Mouse (Mus musculus): Measurements from ENCODE around the gene Adgrg5. TPM values are rescaled to one million over a fixed set of nuclear protein-coding genes. Genes with fewer than 3 reads are reported as not detected.

Adgrg5 gene
- polyA plus RNA-seq, 1 experiment = 1.8 TPM

DNA sequence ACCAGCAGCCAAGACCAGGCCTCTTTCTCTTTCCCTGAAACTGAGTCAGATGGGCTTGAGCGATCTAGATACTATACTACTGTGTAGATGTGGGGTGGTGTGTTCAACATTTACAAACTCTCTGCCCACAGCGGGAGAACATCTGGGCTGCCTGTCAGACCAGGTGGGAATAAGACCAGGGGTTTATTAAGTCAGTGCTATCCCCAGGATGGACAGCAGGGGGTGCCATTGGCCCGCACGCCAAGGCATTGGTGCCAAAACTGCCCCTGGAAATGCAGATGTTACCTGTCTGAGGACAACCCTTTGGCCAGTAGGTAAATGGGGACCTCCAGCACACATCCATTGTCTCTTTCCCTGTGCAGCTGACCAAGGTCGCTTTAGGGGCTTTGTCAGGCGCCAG lies 19.1 kb downstream of the Adgrg5 start:
- H3K27me3 ChIP-seq (replicated peaks) = peaks cover 49% of the 10 kb centered on the region
- peaks cover 39% of the 10 kb centered on the region for H3K4me1 ChIP-seq
- no peak overlapping the region for H3K4me3 ChIP-seq (replicated peaks)
- TF ChIP-seq FLI1 (IDR thresholded peaks at IDR 0.05; ENCODE audit: low read length) (no peak), GATA1 (IDR thresholded peaks at IDR 0.05; ENCODE audit: borderline replicate concordance, low read length) (no peak)
- H3K36me3 ChIP-seq (replicated peaks; ENCODE audit: low read length) = no peaks in the 10 kb centered on the region
- no peaks in the 10 kb centered on the region for H3K9me3 ChIP-seq

DNA sequence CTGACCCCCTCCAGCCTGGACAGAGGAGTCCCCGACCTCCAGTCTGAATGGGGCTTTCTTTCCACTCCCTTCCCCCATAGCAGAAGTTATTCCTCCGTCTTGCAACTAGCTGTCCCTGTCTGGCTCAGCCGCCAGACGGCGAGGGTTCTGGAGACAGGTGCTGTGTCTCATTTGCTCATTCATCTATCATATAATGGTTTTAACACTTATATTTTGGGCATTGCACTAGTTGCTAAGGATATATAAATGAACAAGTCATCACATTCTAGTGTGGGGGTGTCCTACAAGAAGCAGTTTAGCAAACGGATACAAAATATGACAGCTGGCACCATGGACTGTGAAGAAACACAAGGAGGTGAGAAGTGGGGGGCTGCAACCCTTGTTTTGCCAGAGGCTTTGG lies 21.7 kb downstream of the Adgrg5 start:
- H3K4me3 ChIP-seq (replicated peaks) = no peak overlapping the region
- peaks cover 33% of the 10 kb centered on the region for H3K27me3 ChIP-seq (replicated peaks)
- H3K9me3 ChIP-seq = no peaks in the 10 kb centered on the region
- TF ChIP-seq FLI1 (IDR thresholded peaks at IDR 0.05; ENCODE audit: low read length) = no peak
- no peak for TF ChIP-seq GATA1 (IDR thresholded peaks at IDR 0.05; ENCODE audit: borderline replicate concordance, low read length)
- H3K36me3 ChIP-seq (replicated peaks; ENCODE audit: low read length) = no peaks in the 10 kb centered on the region
- peaks cover 56% of the 10 kb centered on the region for H3K4me1 ChIP-seq

DNA sequence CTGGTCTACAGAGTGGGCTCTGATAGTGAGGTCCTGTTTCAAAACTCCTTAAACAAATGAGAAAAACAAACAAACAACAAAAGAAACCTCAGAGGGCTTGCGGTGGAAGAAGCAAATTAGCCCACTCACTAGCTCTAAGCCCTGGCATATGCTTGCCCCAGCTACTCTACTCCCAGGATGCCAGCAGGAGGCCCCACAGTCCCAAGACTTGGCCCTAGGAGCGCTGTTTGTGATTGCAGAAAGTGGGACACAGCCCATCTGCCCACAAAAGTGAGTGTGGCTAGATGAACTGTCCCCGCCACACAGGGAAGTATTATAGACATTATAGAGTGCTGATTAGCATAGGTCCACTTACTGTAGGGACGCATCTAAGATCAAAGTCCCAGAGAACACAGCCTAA lies 24.9 kb downstream of the Adgrg5 start:
- TF ChIP-seq GATA1 (IDR thresholded peaks at IDR 0.05; ENCODE audit: borderline replicate concordance, low read length) (no peak), FLI1 (IDR thresholded peaks at IDR 0.05; ENCODE audit: low read length) (no peak)
- peaks cover 69% of the 10 kb centered on the region for H3K4me1 ChIP-seq

DNA sequence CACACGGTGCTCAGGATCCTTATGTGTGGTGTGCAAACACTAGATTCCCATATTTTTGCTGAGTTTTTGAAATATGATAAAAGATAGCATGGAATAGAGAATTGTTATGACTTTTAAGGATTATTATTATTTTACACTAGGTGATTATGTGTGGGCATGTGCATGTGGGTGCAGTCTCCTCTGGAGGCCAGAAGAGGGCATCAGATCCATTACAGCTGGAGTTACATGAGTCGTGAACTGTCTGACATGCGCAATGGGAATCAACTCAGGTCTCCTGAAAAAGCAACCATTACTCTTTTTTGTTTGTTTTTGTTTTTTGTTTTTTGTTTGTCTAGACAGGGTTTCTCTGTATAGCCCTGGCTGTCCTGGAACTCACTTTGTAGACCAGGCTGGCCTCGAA lies 25.5 kb downstream of the Adgrg5 start:
- H3K4me1 ChIP-seq = peaks cover 69% of the 10 kb centered on the region
- H3K9me3 ChIP-seq = no peaks in the 10 kb centered on the region
- H3K4me3 ChIP-seq (replicated peaks) = no peak overlapping the region
- H3K36me3 ChIP-seq (replicated peaks; ENCODE audit: low read length) = no peaks in the 10 kb centered on the region
- H3K27me3 ChIP-seq (replicated peaks) = peaks cover 12% of the 10 kb centered on the region
- TF ChIP-seq FLI1 (IDR thresholded peaks at IDR 0.05; ENCODE audit: low read length) = no peak
- no peak for TF ChIP-seq GATA1 (IDR thresholded peaks at IDR 0.05; ENCODE audit: borderline replicate concordance, low read length)

More for the DNA sequence above, 24.9 kb downstream of the Adgrg5 start:
- H3K27me3 ChIP-seq (replicated peaks) = peaks cover 14% of the 10 kb centered on the region
- H3K4me3 ChIP-seq (replicated peaks) = no peak overlapping the region
- no peaks in the 10 kb centered on the region for H3K9me3 ChIP-seq
- H3K36me3 ChIP-seq (replicated peaks; ENCODE audit: low read length) = no peaks in the 10 kb centered on the region

DNA sequence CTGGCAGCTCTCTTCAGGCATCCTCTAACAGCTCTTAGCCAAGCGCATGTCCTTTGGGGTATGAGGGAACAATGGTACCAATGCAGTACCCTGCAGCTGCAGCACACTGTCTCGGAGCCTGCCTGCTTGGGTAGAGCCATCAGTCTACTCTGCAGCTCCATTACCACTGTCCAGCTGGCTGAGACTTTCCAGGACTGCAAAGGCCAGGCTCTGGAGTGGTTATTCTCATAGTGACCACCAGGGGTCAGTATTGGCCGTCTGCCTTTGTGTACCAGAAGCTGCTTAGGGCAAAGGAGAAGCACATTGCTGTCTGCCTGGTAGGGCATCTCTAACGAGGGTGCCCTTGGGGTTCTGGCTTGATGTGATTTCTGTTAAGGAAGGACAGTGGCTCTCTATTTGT lies 26.6 kb downstream of the Adgrg5 start:
- peak overlapping the region; percentile 21 for H3K4me3 ChIP-seq (replicated peaks)
- H3K9me3 ChIP-seq = no peaks in the 10 kb centered on the region
- H3K27me3 ChIP-seq (replicated peaks) = peaks cover 12% of the 10 kb centered on the region
- no peaks in the 10 kb centered on the region for H3K36me3 ChIP-seq (replicated peaks; ENCODE audit: low read length)
- TF ChIP-seq GATA1 (IDR thresholded peaks at IDR 0.05; ENCODE audit: borderline replicate concordance, low read length) = no peak
- peaks cover 70% of the 10 kb centered on the region for H3K4me1 ChIP-seq

DNA sequence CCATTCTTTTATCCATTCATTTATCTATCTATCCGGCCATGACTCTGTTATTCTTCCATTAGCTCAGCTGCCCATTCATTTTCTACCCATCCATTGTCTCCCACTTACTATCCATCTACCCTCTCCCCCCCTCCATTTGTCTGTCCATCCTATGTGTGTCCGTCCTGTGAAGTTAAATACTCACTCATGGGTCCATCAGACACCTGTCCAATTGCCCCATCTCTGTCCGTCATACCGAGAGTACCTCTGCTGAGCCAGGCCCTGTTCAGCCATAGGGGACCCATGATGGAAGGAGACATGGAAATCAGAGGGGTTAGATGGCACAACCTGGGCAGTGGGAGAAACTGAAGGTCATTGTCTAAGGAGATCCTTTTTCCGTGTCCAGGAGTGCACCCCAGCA lies 27.0 kb downstream of the Adgrg5 start:
- Histone ChIP-seq H3K9me3 (no peaks in the 10 kb centered on the region), H3K4me3 (replicated peaks) (no peak overlapping the region), H3K36me3 (replicated peaks; ENCODE audit: low read length) (no peaks in the 10 kb centered on the region), H3K4me1 (peaks cover 70% of the 10 kb centered on the region), H3K27me3 (replicated peaks) (peaks cover 10% of the 10 kb centered on the region)
- TF ChIP-seq FLI1 (IDR thresholded peaks at IDR 0.05; ENCODE audit: low read length) = no peak
- TF ChIP-seq GATA1 (IDR thresholded peaks at IDR 0.05; ENCODE audit: borderline replicate concordance, low read length) = no peak

DNA sequence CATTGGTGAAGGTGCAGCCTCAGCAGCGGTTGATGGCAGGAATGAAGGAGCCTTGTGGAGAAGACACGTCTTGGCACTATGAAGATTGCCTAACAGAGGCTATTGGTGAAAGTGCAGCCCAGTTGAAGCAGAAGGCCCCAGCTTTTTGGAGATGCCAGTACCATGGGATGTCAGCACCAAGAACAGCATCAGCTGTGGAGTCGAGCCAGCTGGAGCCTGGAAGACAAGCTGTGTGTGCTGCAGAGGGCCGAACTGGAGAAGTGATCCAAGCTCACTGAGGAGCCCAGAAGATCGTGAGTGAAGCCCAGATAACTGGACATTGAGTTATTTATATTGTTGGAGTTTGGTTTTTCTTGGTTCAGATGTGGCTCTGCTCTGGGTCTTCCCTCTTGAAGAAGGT lies 28.6 kb downstream of the Adgrg5 start:
- Histone ChIP-seq H3K27me3 (replicated peaks) (peaks cover 2% of the 10 kb centered on the region), H3K36me3 (replicated peaks; ENCODE audit: low read length) (no peaks in the 10 kb centered on the region), H3K4me1 (peaks cover 77% of the 10 kb centered on the region), H3K9me3 (no peaks in the 10 kb centered on the region), H3K4me3 (replicated peaks) (peak overlapping the region; percentile 38)
- TF ChIP-seq FLI1 (IDR thresholded peaks at IDR 0.05; ENCODE audit: low read length) = no peak
- no peak for TF ChIP-seq GATA1 (IDR thresholded peaks at IDR 0.05; ENCODE audit: borderline replicate concordance, low read length)

DNA sequence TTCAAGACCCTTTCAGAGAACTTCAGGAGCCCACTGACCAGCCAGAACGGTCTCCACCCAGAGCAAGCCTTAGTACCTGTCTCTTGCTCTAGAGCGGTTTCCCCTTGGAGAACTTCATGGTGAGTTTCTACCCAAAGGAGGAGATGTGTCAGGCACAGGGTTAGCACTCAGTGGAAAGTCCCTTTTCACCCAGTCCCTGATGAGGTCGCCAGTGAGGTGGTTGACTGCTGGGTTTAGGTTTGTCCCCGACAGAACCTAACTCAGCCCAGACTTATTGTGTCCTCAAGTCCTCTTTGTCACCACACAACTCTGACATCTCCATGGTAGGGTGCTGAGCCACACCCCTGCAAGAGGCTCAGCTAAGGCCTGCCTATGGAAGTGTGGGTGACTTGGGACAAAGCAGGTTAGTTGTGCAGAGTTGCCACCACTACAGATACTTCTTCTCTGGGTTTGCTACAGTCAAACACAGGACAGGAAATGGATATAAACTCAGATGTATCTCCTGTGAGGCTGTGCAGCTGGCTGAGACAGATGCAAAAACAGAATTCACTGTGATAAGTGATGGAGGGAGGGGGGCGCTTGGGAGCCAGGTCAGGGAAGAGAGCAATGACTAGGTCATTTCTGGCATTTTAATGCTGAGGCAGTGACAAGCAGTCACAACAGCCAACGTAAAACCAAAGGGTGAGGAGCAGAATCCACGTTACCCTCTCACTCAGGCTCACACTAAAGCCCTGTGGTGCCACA lies 30.3 kb downstream of the Adgrg5 start:
- peak overlapping the region; percentile 85 for H3K4me3 ChIP-seq (replicated peaks)
- no peaks in the 10 kb centered on the region for H3K9me3 ChIP-seq
- H3K36me3 ChIP-seq (replicated peaks; ENCODE audit: low read length) = no peaks in the 10 kb centered on the region
- no peaks in the 10 kb centered on the region for H3K27me3 ChIP-seq (replicated peaks)
- no peak for TF ChIP-seq GATA1 (IDR thresholded peaks at IDR 0.05; ENCODE audit: borderline replicate concordance, low read length)
- no peak for TF ChIP-seq FLI1 (IDR thresholded peaks at IDR 0.05; ENCODE audit: low read length)
- H3K4me1 ChIP-seq = peaks cover 80% of the 10 kb centered on the region

DNA sequence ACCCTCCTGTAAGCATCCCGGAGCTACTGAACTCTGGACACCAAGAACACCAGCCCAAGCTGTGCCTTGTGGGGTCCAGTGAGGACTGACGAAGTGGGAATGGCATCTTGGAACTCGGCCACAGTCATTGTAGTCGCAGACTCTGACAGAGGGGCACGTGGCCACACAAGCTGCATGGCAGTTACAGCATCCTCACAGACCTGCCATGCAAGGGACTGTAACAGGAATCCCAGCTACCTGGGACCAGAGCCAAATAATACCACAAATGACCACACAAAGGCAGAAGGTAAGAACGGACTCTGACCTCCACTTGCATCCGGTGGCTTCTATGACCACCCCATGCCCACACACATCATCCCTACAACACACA lies 30.9 kb downstream of the Adgrg5 start:
- no peak for TF ChIP-seq GATA1 (IDR thresholded peaks at IDR 0.05; ENCODE audit: borderline replicate concordance, low read length)
- no peak for TF ChIP-seq FLI1 (IDR thresholded peaks at IDR 0.05; ENCODE audit: low read length)
- peaks cover 81% of the 10 kb centered on the region for H3K4me1 ChIP-seq

DNA sequence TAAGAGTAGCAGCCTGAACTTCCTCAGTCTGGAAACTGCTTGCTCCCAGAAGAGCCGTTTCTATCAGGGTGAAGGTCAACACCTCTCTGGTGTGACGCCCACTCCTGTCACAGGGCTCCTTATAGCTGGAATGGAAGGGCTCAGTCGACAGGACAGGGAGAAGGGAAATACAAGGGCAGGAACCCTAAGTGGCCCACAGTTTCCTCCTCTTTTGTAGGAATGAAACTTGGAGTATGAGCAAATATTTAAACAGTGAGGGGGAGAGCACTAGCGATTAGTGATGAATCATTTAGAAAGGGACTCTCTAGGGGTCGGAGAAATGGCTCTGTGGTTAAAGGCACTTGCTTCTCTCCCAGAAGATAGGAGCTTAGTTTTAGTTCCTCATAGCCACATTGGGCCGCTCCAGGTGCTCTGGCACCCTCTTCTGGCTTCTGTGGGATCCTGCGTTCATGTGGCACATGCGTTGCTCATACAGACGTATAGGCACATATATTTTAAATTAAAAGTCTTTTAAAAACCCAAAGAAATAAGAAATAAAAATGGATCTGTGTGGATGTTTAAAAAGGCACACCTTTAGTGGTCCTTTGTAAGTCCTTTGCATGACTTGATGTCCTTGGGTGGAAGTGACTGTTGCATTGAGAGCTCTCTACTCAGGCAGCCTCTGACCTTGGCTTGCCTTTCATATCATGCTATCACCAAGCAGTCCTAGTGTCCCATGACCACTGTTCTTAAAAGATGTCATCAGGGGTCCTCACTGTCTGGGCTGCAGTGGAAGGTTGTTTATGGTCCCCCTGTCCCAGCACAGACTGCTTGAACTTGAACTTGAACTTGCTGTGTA lies 31.6 kb downstream of the Adgrg5 start:
- Histone ChIP-seq H3K4me1 (peaks cover 80% of the 10 kb centered on the region), H3K4me3 (replicated peaks) (peak overlapping the region; percentile 85), H3K9me3 (no peaks in the 10 kb centered on the region), H3K36me3 (replicated peaks; ENCODE audit: low read length) (peaks cover 2% of the 10 kb centered on the region), H3K27me3 (replicated peaks) (no peaks in the 10 kb centered on the region)
- TF ChIP-seq GATA1 (IDR thresholded peaks at IDR 0.05; ENCODE audit: borderline replicate concordance, low read length) (no peak), FLI1 (IDR thresholded peaks at IDR 0.05; ENCODE audit: low read length) (no peak)

More for the DNA sequence above, 30.9 kb downstream of the Adgrg5 start:
- H3K27me3 ChIP-seq (replicated peaks) = no peaks in the 10 kb centered on the region
- H3K36me3 ChIP-seq (replicated peaks; ENCODE audit: low read length) = no peaks in the 10 kb centered on the region
- peak overlapping the region; percentile 85 for H3K4me3 ChIP-seq (replicated peaks)
- H3K9me3 ChIP-seq = no peaks in the 10 kb centered on the region
